Mouse (Mus musculus) heart, embryonic 15.5 days (tissue): ENCODE data around the gene Ccdc180. TPM values are rescaled to one million over a fixed set of nuclear protein-coding genes. Genes with fewer than 3 reads are reported as not detected.

Source experiments
- ATAC-seq: fragments of 200-750 bp; cut with Nextera tagmentation; replicated peaks from 2 replicates; pipeline ENCODE4 v1.8.0; 2017; ENCODE audit warnings: low read depth, moderate TSS enrichment; ENCODE audit not compliant: insufficient number of reproducible peaks, insufficient read depth, low FRiP score
- H3K27ac ChIP-seq: fragments of 300-500 bp; sonication (generic); 2 replicates; pipeline ENCODE4 v1.5.1; 2015; ENCODE audit warnings: mild to moderate bottlenecking, inconsistent platforms
- H3K27me3 ChIP-seq: fragments of 300-500 bp; sonication (generic); 2 replicates; pipeline ENCODE4 v1.6.1; 2015; ENCODE audit warnings: inconsistent platforms
- H3K36me3 ChIP-seq: fragments of 300-500 bp; sonication (generic); 2 replicates; pipeline ENCODE4 v1.6.1; 2015; ENCODE audit warnings: mild to moderate bottlenecking, inconsistent platforms
- H3K4me1 ChIP-seq: fragments of 300-500 bp; sonication (generic); replicated peaks from 2 replicates; pipeline ENCODE4 v1.6.1; 2015; ENCODE audit warnings: inconsistent platforms
- H3K4me2 ChIP-seq: fragments of 300-500 bp; sonication (generic); 2 replicates; pipeline ENCODE4 v1.6.1; 2015; ENCODE audit warnings: inconsistent platforms, mild to moderate bottlenecking, moderate library complexity
- H3K4me3 ChIP-seq: fragments of 300-500 bp; sonication (generic); 2 replicates; pipeline ENCODE4 v1.5.1; 2015; ENCODE audit warnings: mild to moderate bottlenecking, inconsistent platforms
- H3K9ac ChIP-seq: fragments of 300-500 bp; sonication (generic); 2 replicates; pipeline ENCODE4 v1.6.1; 2015; ENCODE audit warnings: mild to moderate bottlenecking, inconsistent platforms
- H3K9me3 ChIP-seq: fragments of 300-500 bp; sonication (generic); replicated peaks from 2 replicates; pipeline ENCODE4 v1.6.1; 2016; ENCODE audit warnings: inconsistent platforms
- WGBS: fragments of 180-500 bp; shearing (Covaris S2); methylation state at CpG from one replicate; pipeline ENCODE4 v1.1.7; 2015; ENCODE audit warnings: mixed read lengths; 5-methylcytosine and 5-hydroxymethylcytosine counted together
- polyA plus RNA-seq: library from polyadenylated mRNA; unstranded; fragments of >200 nt; fragmentation: Nextera tagmentation; extraction: Ambion mirVana; gene quantifications from 2 replicates; pipeline ENCODE4 v1.2.1, GENCODE M21; 2015

Gene Ccdc180
- polyA plus RNA-seq, 1 experiment from 2014 or later, result 0.11 TPM

DNA sequence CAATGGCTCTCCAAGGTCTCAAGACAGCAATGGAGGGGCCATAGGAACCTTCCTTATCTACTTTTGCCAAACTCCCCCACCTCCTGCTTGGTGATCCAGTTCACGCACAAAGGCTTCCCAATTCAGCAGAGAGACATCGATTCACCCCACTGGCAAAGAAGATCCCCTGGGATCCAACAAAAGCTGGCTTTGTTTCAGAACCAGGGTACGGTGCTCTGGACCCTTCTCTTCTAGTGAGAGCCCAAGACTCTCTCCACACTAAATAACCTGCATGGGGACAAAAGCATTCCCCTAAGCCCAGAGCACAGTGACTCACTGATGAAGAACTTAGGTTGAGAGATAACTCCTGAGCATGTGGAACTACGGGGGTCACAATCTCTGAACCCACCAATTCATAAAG lies 65.1 kb downstream of the Ccdc180 start:
- H3K4me2 ChIP-seq, result no peak overlapping the region
- peaks cover 2% of the 10 kb centered on the region; the same call in 1 of the 2 replicates for H3K4me1 ChIP-seq
- no peak overlapping the region for H3K4me3 ChIP-seq
- no peak overlapping the region for H3K9ac ChIP-seq
- H3K27ac ChIP-seq, result no peak overlapping the region
- no peaks in the 10 kb centered on the region for H3K27me3 ChIP-seq
- H3K36me3 ChIP-seq, result no peaks in the 10 kb centered on the region
- ATAC-seq, result no peak
- H3K9me3 ChIP-seq, result no peaks in the 10 kb centered on the region
- WGBS, result 79% methylated on average over 4 of the region's 4 CpGs

DNA sequence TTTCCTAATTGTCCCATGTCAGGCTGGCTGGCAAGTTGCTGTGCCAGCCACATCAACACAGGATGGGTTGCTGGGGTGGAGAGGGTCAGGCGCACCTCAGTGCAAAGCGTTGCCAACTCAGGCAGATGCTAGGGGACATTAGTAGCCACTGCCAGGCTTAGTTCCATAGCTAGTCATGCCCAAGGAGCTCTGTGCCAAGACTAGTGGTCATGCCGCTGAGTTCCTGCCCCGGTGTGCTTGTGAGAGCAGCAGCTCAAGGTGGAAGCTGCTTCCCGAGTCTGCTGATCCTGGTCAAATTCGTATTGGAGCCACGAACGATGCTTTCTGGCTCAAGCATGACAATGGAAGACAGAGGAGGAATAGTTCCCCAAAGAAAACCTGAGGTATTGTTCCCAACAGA lies 66.0 kb downstream of the Ccdc180 start:
- no peak overlapping the region for H3K4me2 ChIP-seq
- H3K27ac ChIP-seq, result no peak overlapping the region
- no peaks in the 10 kb centered on the region for H3K36me3 ChIP-seq
- ATAC-seq, result no peak
- no peaks in the 10 kb centered on the region for H3K9me3 ChIP-seq
- no peak overlapping the region for H3K4me3 ChIP-seq
- no peak overlapping the region for H3K9ac ChIP-seq
- WGBS, result 94% methylated on average over 8 of the region's 8 CpGs
- H3K4me1 ChIP-seq, result no peaks in the 10 kb centered on the region
- no peaks in the 10 kb centered on the region for H3K27me3 ChIP-seq

DNA sequence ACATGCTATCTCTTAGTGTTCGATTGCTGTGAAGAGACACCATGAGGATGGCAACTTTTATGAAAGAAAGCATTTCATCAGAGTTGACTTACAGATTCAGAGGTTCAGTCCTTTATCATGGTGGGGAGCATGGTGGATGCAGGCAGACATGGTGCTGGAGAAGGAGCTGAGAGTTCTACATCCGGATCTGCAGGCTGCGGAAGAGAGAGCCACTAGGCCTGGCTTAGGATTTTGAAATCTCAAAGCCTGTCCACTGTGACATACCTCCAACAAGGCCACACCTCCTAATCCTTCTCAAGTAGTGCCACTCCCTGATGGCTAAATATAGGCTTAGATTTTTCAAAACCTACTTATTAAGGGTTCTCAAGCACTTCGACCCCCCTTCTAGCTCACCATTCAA lies 66.6 kb downstream of the Ccdc180 start:
- no peak for ATAC-seq
- H3K4me3 ChIP-seq, result no peak overlapping the region

DNA sequence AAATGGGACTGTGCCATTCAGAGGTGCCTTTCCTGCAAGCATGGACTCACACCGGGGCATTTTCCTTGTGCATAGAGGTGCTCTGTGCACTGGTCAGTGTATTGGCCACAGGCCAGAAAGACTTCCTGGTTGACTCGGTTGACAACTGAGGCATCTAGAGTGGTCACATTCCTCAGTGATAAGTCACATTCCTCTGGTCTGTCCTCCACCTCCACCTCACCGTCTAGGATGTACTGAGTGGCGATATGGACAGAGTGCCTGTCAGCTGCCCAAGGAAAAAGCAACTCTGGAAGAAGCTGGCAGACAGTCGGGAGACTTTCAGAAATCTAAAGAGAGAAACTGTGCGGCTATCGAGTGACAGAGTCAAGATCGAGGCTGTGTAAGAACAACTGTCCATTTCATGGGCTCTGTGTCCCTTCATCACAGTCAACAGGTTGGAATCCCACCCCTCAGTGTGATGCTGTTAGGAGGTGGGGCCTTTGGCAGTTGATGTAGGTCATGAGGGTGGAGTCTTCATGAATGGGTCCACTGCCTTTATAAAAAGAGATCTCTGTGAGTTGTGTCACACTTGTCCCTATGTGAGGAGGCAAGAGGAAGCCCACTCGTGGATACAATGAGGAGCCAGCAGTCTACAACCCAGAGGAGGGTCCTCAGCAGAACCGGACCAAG lies 74.8 kb downstream of the Ccdc180 start, which contains the start of gene Tdrd7:
Gene Tdrd7, plus strand, starts transcription at position 564 of the 669 bp plus-strand sequence.
- peak within 1 kb of the TSS; percentile 60 for H3K27ac ChIP-seq
- H3K9me3 ChIP-seq, result no peaks in the 10 kb centered on the region
- H3K4me1 ChIP-seq, result peaks cover 36% of the 10 kb centered on the region
- H3K4me3 ChIP-seq, result peak within 1 kb of the TSS; percentile 31
- H3K36me3 ChIP-seq, result no peaks in the 10 kb centered on the region
- ATAC-seq, result peak; percentile 63; the same call in 1 of the 2 replicates
- 16% methylated on average over 10 of the region's 10 CpGs for WGBS
- no peaks in the 10 kb centered on the region for H3K27me3 ChIP-seq
- no peak within 1 kb of the TSS for H3K9ac ChIP-seq
- peak within 1 kb of the TSS; percentile 56 for H3K4me2 ChIP-seq

More for the DNA sequence above, 66.6 kb downstream of the Ccdc180 start:
- WGBS, result 87% methylated on average over 4 of the region's 4 CpGs
- Histone ChIP-seq H3K4me1 (no peaks in the 10 kb centered on the region), H3K9ac (no peak overlapping the region), H3K9me3 (no peaks in the 10 kb centered on the region), H3K4me2 (no peak overlapping the region), H3K27ac (no peak overlapping the region), H3K36me3 (no peaks in the 10 kb centered on the region), H3K27me3 (no peaks in the 10 kb centered on the region)

DNA sequence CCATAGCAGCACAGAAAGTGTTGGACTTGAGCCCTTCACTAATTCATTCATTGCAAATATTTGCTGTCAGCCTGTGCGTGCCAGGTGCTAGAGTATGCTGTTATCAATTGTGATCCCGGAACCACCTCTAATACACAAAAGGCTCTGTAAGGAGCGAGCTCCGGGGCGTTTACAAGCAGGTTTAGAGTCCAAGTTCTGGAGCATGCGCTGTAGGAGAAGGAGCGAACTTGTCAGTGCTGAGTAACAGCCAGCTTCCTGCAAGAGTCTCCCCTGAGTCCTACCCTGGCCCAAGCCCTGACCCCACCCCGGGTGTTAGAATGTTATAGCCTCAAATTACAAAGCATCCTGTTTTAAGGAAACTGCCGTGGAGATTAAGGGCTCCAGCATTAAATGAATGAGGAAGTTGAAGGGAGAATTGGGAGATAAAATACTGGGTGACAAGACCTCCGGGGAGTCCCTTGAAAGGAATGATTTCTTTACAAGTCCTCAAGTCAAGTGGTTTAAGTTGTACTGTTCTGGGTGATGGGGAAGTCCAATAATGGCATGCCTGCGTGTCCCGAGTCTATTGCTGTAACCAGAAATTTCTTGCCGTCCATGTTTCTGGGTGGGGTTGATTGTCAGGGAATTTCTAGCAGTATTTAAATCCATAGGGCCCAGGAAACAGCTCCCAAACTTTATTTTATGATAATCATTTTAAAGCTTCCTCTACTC lies 75.8 kb downstream of the Ccdc180 start:
- Histone ChIP-seq H3K9ac (no peak overlapping the region), H3K27ac (peak overlapping the region; percentile 60), H3K4me3 (peak overlapping the region; percentile 31), H3K36me3 (no peaks in the 10 kb centered on the region), H3K4me2 (peak overlapping the region; percentile 56), H3K27me3 (no peaks in the 10 kb centered on the region), H3K4me1 (peaks cover 36% of the 10 kb centered on the region), H3K9me3 (no peaks in the 10 kb centered on the region)
- peak; percentile 36 for ATAC-seq
- 12% methylated on average over 13 of the region's 13 CpGs for WGBS

DNA sequence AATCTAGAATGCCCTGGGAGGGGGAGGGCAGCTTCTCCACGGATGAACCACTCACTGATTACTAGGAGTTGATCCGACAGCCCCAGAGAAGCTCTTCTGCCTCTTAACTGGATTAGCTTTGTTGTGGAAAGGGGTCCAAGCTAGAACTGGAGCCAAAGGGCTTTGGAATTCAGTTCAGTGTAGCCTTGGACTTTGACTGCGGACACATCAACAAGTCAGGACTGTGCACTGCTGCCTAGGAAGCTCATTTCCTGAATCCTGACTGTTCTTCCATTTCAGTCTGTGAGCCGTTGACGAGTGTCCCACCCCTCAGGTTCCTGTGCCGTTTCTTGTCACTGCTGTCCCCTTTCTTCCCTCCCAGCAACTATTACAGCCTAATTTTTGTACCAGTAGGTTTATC lies 76.6 kb downstream of the Ccdc180 start:
- H3K4me1 ChIP-seq, result peaks cover 36% of the 10 kb centered on the region
- WGBS, result 16% methylated on average over 6 of the region's 6 CpGs
- ATAC-seq, result no peak
- H3K4me2 ChIP-seq, result peak overlapping the region; percentile 56
- no peaks in the 10 kb centered on the region for H3K9me3 ChIP-seq
- H3K27me3 ChIP-seq, result no peaks in the 10 kb centered on the region
- H3K36me3 ChIP-seq, result no peaks in the 10 kb centered on the region
- no peak overlapping the region for H3K4me3 ChIP-seq
- peak overlapping the region; percentile 60 for H3K27ac ChIP-seq
- no peak overlapping the region for H3K9ac ChIP-seq

DNA sequence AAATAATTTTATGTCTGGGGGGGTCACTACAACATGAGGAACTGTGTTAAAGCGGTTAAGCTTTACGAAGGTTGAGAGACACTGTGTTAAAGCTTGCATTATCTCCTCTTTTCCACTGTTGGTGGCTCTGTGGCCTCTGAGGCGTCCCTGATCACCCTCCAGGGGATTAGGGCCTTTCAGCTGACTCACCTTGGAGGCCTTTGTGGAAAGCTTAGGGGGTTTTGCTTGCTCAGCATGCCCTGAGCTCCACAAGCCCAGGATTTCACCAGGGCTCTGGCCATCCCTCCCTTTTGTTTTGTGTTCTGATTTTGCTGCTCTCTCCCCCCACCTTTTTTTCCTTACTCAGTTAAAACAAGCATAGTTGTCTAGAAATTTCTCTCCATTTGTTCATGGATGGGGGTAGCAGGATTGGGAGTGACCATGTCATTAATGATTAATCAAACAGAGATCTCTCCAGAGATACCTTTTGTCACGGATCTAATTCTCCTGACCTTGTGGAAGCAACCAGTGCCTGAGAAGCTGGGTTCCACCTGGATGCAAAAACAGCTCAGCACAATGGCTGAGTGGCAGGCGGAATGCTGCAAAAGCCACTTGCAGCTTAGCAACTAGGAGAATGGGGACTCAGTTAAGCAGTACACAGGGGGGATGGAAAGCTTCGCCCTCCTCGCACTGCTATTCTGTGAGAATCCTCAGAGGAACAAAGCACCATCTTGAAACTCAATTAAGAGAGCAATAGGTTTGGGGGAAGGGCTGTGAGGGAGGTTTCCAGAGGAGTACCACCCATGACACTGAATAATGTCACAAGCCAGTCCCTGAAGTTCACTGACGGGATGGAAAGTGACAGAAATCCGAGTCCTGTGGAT lies 77.6 kb downstream of the Ccdc180 start:
- Histone ChIP-seq H3K9ac (no peak overlapping the region), H3K27ac (peak overlapping the region; percentile 28; the same call in 1 of the 2 replicates), H3K4me2 (no peak overlapping the region), H3K27me3 (no peaks in the 10 kb centered on the region), H3K9me3 (no peaks in the 10 kb centered on the region), H3K4me3 (no peak overlapping the region), H3K36me3 (no peaks in the 10 kb centered on the region), H3K4me1 (peaks cover 37% of the 10 kb centered on the region)
- WGBS, result 65% methylated on average over 9 of the region's 9 CpGs
- no peak for ATAC-seq

DNA sequence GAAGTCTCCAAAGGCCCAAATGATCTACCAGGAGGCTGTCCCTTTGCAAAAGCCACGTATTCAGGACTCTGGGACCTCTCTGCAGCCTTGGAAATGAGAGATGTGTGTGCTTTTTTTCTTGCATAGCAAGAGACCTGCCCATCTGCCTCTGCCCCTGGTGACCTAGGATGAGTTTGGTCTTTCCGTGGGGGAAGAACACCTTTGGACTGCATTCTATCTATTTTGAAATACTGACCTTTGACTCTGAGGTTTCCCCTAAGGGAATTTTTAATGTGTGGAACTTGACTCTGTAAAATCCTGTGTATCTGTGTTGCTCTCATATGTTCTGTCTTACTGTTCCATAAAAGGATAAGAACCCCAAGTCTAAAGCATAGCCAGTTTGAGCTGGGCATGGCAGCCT lies 78.9 kb downstream of the Ccdc180 start:
- ATAC-seq, result no peak
- Histone ChIP-seq H3K36me3 (no peaks in the 10 kb centered on the region), H3K4me2 (no peak overlapping the region), H3K9me3 (no peaks in the 10 kb centered on the region), H3K27me3 (no peaks in the 10 kb centered on the region), H3K4me1 (peaks cover 43% of the 10 kb centered on the region), H3K27ac (no peak overlapping the region), H3K4me3 (no peak overlapping the region), H3K9ac (no peak overlapping the region)
- WGBS, result 76% methylated on average over 2 of the region's 2 CpGs

DNA sequence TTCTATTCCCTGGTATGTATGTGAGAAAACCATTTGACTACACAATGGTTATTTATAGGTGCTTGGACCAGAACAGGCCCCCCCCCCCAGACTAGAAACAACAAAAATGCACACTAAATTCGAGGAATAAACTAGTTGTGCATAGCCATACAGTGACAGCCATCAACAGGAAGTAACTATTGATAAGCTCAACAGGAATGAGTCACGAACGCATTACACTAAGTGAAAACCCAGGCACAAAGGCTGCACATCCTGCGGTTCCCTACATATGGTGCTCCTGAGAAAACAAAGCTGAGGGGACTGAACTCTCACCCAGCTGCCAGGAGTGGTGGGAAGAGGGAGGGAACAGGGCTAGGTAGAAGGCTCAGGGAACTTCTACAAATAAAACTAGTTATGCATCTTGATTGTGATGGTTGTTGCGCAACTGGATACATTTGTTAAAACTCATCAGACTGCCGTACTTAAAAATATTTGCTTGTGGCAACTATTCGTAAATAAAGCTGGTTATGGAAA lies 80.0 kb downstream of the Ccdc180 start:
- no peaks in the 10 kb centered on the region for H3K9me3 ChIP-seq
- H3K4me1 ChIP-seq, result peaks cover 39% of the 10 kb centered on the region
- no peak overlapping the region for H3K9ac ChIP-seq
- WGBS, result 61% methylated on average over 7 of the region's 7 CpGs
- no peaks in the 10 kb centered on the region for H3K36me3 ChIP-seq
- no peak for ATAC-seq
- no peak overlapping the region for H3K4me2 ChIP-seq
- H3K27me3 ChIP-seq, result no peaks in the 10 kb centered on the region
- no peak overlapping the region for H3K4me3 ChIP-seq
- peak overlapping the region; percentile 37 for H3K27ac ChIP-seq

DNA sequence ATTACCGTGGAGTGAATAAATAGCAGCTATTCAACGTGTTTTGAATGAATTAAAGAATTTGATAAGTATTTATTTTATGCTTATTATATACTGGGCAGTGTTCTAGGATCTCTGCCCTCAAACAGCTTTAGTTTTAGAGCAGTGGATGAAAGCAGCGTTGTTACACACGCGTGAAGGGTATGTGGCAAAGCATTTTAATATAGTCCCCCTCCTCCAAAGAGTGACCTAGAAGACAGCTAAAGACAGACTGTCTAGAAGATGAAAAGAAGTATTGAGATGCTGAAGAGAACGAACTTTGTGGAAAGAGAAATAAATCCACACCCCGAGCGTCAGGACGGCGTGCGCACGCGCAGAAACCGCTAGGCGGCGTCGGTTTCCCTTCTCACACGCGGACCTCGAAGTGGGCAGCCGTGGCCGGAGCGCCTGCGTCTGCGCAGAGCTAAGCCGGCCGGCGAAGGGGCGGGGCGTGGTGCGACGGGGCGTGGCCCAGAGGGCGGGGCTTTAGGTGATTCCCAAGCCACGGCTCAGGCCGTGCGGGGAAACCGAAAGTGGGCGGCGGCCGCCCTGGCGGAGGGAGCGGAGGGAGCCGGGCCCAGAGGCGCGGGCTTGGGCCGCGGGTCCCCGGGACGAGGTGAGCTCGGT lies 81.8 kb downstream of the Ccdc180 start:
- ATAC-seq, result peak; percentile 99
- peak overlapping the region; percentile 88 for H3K4me3 ChIP-seq
- peak overlapping the region; percentile 74 for H3K27ac ChIP-seq
- H3K4me2 ChIP-seq, result peak overlapping the region; percentile 86
- H3K9ac ChIP-seq, result peak overlapping the region; percentile 81
- H3K27me3 ChIP-seq, result no peaks in the 10 kb centered on the region
- no peaks in the 10 kb centered on the region for H3K36me3 ChIP-seq
- WGBS, result 2% methylated on average over 49 of the region's 51 CpGs
- no peaks in the 10 kb centered on the region for H3K9me3 ChIP-seq
- peaks cover 21% of the 10 kb centered on the region for H3K4me1 ChIP-seq
